Mouse (Mus musculus) adrenal gland, postnatal 4 days (tissue): ENCODE data around the gene Atp8b4. TPM values are rescaled to one million over a fixed set of nuclear protein-coding genes. Genes with fewer than 3 reads are reported as not detected.

Source experiments
- DNase-seq, 2 experiments: peaks; one replicate each; pipeline ENCODE4 v3.0.0; 2021 to 2022; ENCODE audit warnings: low spot score in 2 of 2, mixed read lengths in 2 of 2
- total RNA-seq, 2 experiments: library from RNA; stranded (reverse); gene quantifications; 2 replicates each; pipeline ENCODE4 v1.2.3; 2021

Atp8b4 gene
- total RNA-seq, 2 experiments from 2014 or later = 0.95 to 1.3 TPM

- no peak for DNase-seq
These were observed 58.9 kb downstream of the Atp8b4 start for GRCm38 (mm10) chr2:126441586-126441985.

GRCm38 (mm10) chr2:126434712-126435111 lies 65.8 kb downstream of the Atp8b4 start:
- DNase-seq = no peak

- DNase-seq = no peak
These were observed 66.2 kb downstream of the Atp8b4 start for GRCm38 (mm10) chr2:126434305-126434704.

- no peak for DNase-seq
These were observed 67.9 kb downstream of the Atp8b4 start for GRCm38 (mm10) chr2:126432481-126433066.

- DNase-seq = peak in 1 of 2 experiments; percentile 31
These were observed 71.2 kb downstream of the Atp8b4 start for GRCm38 (mm10) chr2:126429282-126429681.

- DNase-seq = no peak
These were observed 75.3 kb downstream of the Atp8b4 start for GRCm38 (mm10) chr2:126425223-126425622.

- DNase-seq = no peak
These were observed 75.8 kb downstream of the Atp8b4 start for GRCm38 (mm10) chr2:126424714-126425113.

GRCm38 (mm10) chr2:126420901-126421300 lies 79.6 kb downstream of the Atp8b4 start:
- no peak for DNase-seq

- no peak for DNase-seq
These were observed 81.6 kb downstream of the Atp8b4 start for GRCm38 (mm10) chr2:126418916-126419315.

GRCm38 (mm10) chr2:126416772-126417171 lies 83.7 kb downstream of the Atp8b4 start:
- DNase-seq = no peak

GRCm38 (mm10) chr2:126415981-126416380 lies 84.5 kb downstream of the Atp8b4 start:
- no peak for DNase-seq

GRCm38 (mm10) chr2:126412759-126413158 lies 87.7 kb downstream of the Atp8b4 start:
- DNase-seq = no peak

- DNase-seq = no peak
These were observed 101.0 kb downstream of the Atp8b4 start for GRCm38 (mm10) chr2:126399454-126399853.

- no peak for DNase-seq
These were observed 101.5 kb downstream of the Atp8b4 start for GRCm38 (mm10) chr2:126399017-126399416.

- no peak for DNase-seq
These were observed 102.3 kb downstream of the Atp8b4 start for GRCm38 (mm10) chr2:126398216-126398615.

- DNase-seq = no peak
These were observed 103.0 kb downstream of the Atp8b4 start for GRCm38 (mm10) chr2:126397513-126397912.

GRCm38 (mm10) chr2:126394924-126395323 lies 105.5 kb downstream of the Atp8b4 start:
- no peak for DNase-seq

GRCm38 (mm10) chr2:126387458-126388037 lies 112.9 kb downstream of the Atp8b4 start:
- no peak for DNase-seq

- DNase-seq = no peak
These were observed 114.4 kb downstream of the Atp8b4 start for GRCm38 (mm10) chr2:126386056-126386455.

GRCm38 (mm10) chr2:126380300-126380699 lies 120.2 kb downstream of the Atp8b4 start:
- DNase-seq = no peak

- DNase-seq = no peak
These were observed 128.8 kb downstream of the Atp8b4 start for GRCm38 (mm10) chr2:126371634-126372033.

- no peak for DNase-seq
These were observed 130.7 kb downstream of the Atp8b4 start for GRCm38 (mm10) chr2:126369815-126370214.
